Mouse (Mus musculus): ENCODE results near the gene Gfod1. TPM values are rescaled to one million over a fixed set of nuclear protein-coding genes. Genes with fewer than 3 reads are reported as not detected.

Gene Gfod1
- polyA plus RNA-seq, 1 experiment: 9.8 TPM

DNA sequence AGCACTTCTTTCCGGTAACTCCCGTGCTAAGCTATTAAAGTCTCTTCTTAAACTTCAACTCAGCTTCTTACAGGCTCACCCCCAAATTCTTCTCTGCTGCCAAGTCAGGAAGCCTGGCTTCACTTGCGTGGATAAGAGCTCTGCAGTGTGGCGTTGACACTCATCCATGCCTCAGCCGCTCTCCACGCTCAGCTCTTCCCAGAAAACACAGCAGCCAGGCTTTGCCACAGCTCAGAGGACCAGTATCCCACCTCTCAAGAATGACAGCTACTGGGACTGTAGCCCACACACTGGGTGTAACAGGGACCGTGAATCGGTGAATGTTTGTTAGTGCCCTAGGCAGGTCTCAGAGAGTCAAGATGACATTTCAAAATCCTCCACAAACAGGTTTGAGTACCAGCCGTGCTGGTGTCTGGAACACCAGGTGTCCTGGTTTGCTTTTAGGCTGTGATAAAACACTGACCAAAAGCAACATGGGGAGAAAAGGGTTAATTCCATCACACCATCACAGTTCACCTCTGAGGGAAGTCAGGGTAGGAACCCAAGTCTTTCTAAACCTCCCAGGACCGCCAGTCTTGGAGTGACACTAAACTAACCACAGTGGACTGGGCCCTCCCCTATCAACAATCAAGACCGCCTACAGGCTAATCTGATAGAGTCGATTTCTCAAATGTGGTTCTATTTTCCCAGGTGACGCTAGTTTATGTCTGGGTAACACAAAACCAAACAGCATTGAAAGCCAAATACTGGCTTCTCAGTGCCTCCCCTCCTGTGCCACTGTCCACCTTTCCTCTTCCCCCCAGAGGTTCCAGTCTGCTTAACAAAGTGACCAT is 31.5 kb downstream of the Gfod1 start:
- TF ChIP-seq POLR2A (IDR thresholded peaks at IDR 0.05; ENCODE audit: borderline replicate concordance, extremely low read depth, insufficient read depth, insufficient read length, poor library complexity, severe bottlenecking) (no peak), CTCF (IDR thresholded peaks at IDR 0.05; ENCODE audit: borderline replicate concordance, extremely low read depth, insufficient read depth, insufficient read length) (no peak)
- peak; percentile 22 for DNase-seq (ENCODE audit: low read depth)

DNA sequence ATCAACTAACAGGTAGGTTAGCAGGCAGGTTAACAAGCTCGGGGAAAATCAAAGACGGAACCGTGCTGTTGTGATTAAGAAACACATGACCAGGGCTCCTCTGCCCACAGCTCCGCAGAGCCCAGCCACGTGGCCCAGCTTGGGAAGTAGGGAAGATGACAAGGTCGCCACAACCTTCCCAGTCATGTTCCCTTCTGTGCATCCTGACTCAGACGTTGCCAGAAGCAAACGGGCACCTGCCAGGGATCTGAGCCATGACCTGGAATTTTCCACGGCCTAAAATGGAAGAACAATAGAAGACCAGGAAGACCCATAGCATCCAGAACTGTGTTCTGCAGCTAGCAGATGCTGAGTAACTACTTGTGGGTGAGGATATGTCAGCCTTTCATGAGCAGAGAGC is 32.5 kb downstream of the Gfod1 start:
- DNase-seq (ENCODE audit: low read depth): no peak

DNA sequence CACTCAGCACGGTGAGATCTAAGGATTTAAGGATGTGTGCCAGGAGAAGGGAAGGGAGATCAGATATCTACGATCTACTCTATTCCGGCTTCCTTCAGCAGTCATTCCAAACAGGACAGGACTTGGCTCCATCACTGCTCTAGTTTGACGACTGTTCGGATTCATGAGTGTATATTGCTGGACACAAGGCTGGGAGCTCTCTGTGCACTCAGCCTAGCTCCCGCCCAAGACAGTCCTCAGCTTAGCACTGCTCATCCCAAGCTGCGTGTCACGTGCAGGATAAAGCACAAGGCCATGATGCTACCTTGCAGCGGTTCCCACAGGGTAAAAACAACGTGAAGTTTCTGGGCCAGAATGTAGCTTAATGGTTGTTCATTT is 33.8 kb downstream of the Gfod1 start:
- TF ChIP-seq CTCF (IDR thresholded peaks at IDR 0.05; ENCODE audit: borderline replicate concordance, extremely low read depth, insufficient read depth, insufficient read length): no peak
- TF ChIP-seq POLR2A (IDR thresholded peaks at IDR 0.05; ENCODE audit: borderline replicate concordance, extremely low read depth, insufficient read depth, insufficient read length, poor library complexity, severe bottlenecking): no peak
- DNase-seq (ENCODE audit: low read depth): no peak

More for the DNA sequence above, 32.5 kb downstream of the Gfod1 start:
- TF ChIP-seq POLR2A (IDR thresholded peaks at IDR 0.05; ENCODE audit: borderline replicate concordance, extremely low read depth, insufficient read depth, insufficient read length, poor library complexity, severe bottlenecking) (no peak), CTCF (IDR thresholded peaks at IDR 0.05; ENCODE audit: borderline replicate concordance, extremely low read depth, insufficient read depth, insufficient read length) (no peak)

DNA sequence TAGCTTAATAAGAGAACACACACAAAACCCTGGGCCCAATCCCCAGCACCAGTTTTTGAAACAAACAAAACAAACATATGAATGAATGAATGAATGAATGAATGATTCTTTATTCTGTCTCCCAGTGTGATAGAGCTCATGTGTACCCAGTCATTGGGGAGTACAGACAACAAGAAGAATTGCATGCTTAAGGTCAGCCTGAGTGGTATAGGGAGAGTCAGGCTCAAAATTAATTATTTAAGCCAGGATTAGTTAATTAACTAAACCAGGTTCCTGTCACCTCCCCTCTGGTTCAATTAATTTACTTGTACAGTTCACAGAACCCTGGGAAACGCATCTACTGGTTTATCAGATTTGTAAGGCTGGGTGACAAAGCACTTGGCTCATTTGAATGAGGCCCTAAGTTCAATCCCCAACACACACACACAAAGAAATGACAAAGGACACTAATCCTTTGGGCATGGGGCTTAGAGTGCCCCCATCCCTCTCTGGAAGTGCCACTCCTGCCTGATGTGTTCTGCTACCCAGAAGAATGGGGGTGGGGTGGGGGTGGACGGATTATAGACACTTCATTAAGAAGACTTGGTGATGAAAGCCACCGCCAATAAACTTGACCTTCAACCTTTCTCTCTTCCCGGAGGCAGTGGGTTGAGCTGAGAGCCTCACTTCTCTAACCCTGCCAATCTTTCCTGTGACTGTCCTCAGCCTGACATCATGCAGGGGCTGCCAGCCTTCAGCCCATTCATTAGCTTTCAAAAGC is 34.3 kb downstream of the Gfod1 start:
- DNase-seq (ENCODE audit: low read depth): peak; percentile 81
- TF ChIP-seq CTCF (IDR thresholded peaks at IDR 0.05; ENCODE audit: borderline replicate concordance, extremely low read depth, insufficient read depth, insufficient read length) (no peak), POLR2A (IDR thresholded peaks at IDR 0.05; ENCODE audit: borderline replicate concordance, extremely low read depth, insufficient read depth, insufficient read length, poor library complexity, severe bottlenecking) (no peak)

DNA sequence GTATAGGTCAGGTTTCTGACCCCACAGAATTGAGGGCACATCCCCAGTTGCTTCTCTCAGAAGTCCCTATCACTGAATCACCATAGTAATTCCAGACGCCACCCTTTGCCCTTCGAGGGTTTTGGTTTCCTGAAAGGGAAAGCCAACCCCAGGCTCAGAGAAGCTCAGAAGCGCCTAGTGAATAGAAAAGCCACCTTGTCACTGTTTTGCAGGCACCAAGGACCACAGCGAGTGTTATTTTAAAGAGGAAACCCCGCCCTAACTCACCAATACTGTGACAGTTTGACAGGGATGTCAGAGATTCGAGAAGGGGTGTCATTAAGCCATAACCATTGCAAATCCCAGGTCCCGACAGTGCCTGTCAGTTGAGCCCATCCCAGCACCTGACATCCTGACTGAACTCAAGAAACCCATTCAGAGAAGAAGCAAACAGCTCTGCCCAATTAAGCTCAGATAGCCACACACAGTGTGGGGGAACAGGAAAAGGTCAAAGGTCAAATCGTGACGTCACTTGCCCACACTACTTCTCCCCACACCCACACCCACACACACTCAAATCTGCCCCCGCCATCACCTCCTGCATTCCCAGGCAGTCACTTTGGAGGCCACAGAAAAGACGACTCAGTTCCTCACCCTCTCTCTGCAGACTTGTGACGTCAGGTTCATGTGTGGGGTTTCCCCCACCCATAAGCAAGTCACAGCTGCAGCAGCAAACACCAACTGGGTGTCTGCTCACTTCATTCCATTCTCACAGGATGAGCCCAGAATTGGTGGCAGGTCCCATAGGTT is 35.2 kb downstream of the Gfod1 start:
- DNase-seq (ENCODE audit: low read depth): peak; percentile 21
- TF ChIP-seq CTCF (IDR thresholded peaks at IDR 0.05; ENCODE audit: borderline replicate concordance, extremely low read depth, insufficient read depth, insufficient read length) (no peak), POLR2A (IDR thresholded peaks at IDR 0.05; ENCODE audit: borderline replicate concordance, extremely low read depth, insufficient read depth, insufficient read length, poor library complexity, severe bottlenecking) (no peak)

DNA sequence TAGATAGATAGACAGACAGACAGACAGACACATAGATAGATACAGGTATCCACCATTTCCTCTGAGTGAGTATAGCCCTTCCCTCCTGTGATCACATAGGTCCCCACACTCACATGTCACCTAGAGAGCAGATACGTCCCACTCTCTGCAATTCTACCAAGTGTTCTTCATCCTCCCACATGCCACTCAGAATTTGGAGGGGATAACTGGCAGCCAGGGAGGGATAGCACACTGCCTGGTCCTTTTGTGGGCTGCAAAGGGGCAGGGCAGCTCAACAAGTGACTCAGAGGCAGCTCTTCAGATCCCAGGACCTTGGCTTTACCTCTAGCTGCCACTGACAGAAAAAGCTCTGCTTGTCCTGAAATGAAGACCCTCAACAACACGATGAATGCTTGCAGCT is 36.1 kb downstream of the Gfod1 start:
- TF ChIP-seq CTCF (IDR thresholded peaks at IDR 0.05; ENCODE audit: borderline replicate concordance, extremely low read depth, insufficient read depth, insufficient read length) (no peak), POLR2A (IDR thresholded peaks at IDR 0.05; ENCODE audit: borderline replicate concordance, extremely low read depth, insufficient read depth, insufficient read length, poor library complexity, severe bottlenecking) (no peak)
- DNase-seq (ENCODE audit: low read depth): no peak

DNA sequence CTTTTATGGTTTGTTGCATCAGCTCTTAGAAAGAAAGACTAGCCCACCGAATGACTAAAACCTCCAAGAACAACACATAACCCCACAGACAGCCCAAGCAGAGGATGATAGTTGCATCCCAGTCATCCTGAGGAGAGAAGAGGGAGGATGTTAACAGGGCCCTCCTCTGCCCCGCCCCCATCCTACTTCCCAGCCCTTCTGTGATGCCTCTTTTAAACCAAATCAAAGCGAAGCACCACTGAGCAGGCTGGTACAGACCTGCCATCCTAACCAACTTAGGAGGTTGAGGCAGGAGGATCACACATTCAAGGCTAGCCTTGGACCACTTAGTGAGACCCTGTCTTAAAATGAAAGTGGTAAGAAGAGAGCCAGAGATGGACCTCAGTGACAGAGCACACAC is 36.8 kb downstream of the Gfod1 start:
- no peak for DNase-seq (ENCODE audit: low read depth)
- TF ChIP-seq POLR2A (IDR thresholded peaks at IDR 0.05; ENCODE audit: borderline replicate concordance, extremely low read depth, insufficient read depth, insufficient read length, poor library complexity, severe bottlenecking) (no peak), CTCF (IDR thresholded peaks at IDR 0.05; ENCODE audit: borderline replicate concordance, extremely low read depth, insufficient read depth, insufficient read length) (no peak)

DNA sequence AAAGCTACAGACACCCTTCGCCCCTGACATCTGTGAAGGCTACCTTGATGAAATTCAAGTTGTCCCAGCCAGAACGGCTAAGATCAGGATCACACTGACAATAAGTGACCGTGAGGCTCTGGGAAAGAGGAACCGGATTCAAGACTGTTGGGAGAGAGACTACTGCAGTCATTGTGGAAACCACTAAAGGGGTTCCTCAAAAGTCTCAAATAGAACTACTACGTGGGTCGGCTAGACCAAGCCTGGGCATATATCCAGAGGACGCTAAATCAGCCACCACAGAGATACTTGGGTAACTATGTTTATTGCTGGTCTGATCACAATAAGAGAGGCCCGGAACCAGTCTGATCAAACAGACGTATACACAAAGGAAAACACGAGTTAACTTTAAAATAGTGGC is 37.6 kb downstream of the Gfod1 start:
- TF ChIP-seq CTCF (IDR thresholded peaks at IDR 0.05; ENCODE audit: borderline replicate concordance, extremely low read depth, insufficient read depth, insufficient read length) (no peak), POLR2A (IDR thresholded peaks at IDR 0.05; ENCODE audit: borderline replicate concordance, extremely low read depth, insufficient read depth, insufficient read length, poor library complexity, severe bottlenecking) (no peak)
- DNase-seq (ENCODE audit: low read depth): no peak

DNA sequence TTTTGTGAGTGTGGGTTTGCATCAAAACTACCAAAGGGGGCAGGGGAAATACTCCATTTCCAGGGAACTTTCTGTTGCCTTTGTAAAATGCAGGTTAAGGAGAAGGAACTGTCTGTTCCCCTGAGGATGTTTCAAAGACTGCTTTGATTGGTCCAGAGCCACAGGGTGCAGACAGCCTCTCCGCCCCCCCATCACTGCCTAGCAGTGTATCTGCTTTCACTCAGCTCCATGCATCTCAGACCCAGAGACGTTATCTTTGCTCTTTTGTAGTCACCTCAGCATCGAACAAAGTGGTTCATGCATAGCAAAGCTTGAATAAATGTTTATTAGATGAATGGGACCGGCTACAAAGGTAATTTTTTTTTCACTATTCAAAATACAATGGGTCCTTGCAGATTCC is 38.9 kb downstream of the Gfod1 start:
- TF ChIP-seq POLR2A (IDR thresholded peaks at IDR 0.05; ENCODE audit: borderline replicate concordance, extremely low read depth, insufficient read depth, insufficient read length, poor library complexity, severe bottlenecking): no peak
- no peak for TF ChIP-seq CTCF (IDR thresholded peaks at IDR 0.05; ENCODE audit: borderline replicate concordance, extremely low read depth, insufficient read depth, insufficient read length)
- peak; percentile 71 for DNase-seq (ENCODE audit: low read depth)

DNA sequence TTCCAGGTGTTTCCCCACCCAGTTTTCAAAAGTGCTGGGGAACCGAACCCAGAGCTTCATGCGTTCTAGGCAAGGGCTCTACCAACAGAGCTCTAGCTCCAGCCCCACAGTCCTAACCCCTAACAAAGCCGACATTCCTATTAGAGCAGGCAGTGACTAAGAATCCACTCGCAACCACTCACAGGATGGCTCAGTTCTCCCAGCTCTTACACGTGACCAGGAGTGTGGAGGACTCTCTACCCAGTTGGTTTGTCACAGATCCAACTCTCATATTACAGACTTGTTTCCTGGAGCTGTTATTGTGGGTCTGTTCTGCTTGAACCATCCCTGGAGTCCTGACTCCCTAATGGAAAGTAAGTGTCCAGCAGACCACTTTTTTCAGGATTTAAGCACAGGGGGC is 40.3 kb downstream of the Gfod1 start:
- TF ChIP-seq POLR2A (IDR thresholded peaks at IDR 0.05; ENCODE audit: borderline replicate concordance, extremely low read depth, insufficient read depth, insufficient read length, poor library complexity, severe bottlenecking) (no peak), CTCF (IDR thresholded peaks at IDR 0.05; ENCODE audit: borderline replicate concordance, extremely low read depth, insufficient read depth, insufficient read length) (no peak)
- no peak for DNase-seq (ENCODE audit: low read depth)
